Mouse (Mus musculus): Measurements from ENCODE around the gene Rora.

DNA sequence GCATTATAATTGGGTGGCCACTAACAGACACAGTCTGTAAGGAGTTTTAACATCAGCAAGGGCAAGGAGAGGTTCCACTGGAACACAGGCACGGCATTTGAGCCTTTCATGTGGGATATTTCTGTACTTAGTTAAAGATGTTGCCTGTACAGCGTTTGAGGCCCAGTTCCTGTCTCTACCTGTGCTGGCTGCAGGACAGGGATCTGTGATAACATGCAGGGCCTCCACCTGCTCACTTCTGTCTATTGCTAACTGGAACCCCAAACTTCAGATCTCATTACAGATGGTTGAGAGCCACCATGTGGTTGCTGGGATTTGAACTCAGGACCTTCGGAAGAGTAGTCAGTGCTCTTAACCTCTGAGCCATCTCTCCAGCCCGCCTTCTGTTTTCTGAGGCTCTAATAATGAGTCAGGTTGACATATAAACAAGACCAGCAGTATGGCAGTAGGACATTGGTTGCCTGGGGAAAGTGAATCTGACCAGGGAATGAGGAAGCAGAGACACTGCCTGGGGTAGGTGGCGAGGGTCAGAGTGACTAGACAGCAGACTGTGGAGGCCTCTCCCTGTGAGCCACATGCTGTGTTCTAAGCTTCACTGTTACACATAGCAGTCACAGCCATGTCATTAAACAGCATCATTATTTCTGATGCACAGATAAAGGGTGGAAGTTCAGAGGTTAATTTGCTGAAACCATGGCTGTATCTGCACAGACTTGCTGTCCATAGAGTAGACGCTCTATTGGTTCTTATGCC is 333.9 kb downstream of the Rora start:
- TF ChIP-seq CTCF (IDR thresholded peaks at IDR 0.05; ENCODE audit: borderline replicate concordance, control insufficient read depth, extremely low read depth, insufficient read depth, low read length, poor library complexity) (no peak), POLR2A (IDR thresholded peaks at IDR 0.05; ENCODE audit: control insufficient read depth, extremely low read depth, insufficient read depth, low read length, poor library complexity) (no peak)

All from thymus, adult 2 months (tissue).